Mouse (Mus musculus): Measurements from ENCODE around the gene Pde7b. TPM values are rescaled to one million over a fixed set of nuclear protein-coding genes. Genes with fewer than 3 reads are reported as not detected.

The Pde7b gene
- total RNA-seq, 1 experiment from 2014 or later, result 5.1 TPM

GRCm38 (mm10) chr10:20492216-20492964 lies 232.5 kb downstream of the Pde7b start:
- no peak for ATAC-seq (replicated peaks in 1 of 2; ENCODE audit: insufficient read depth in 1 of 2, low FRiP score in 2 of 2, low TSS enrichment in 1 of 2, low read depth in 1 of 2, poor library complexity in 2 of 2, severe bottlenecking in 2 of 2)

GRCm38 (mm10) chr10:20490775-20491174 lies 234.1 kb downstream of the Pde7b start:
- no peak for ATAC-seq (replicated peaks in 1 of 2; ENCODE audit: insufficient read depth in 1 of 2, low FRiP score in 2 of 2, low TSS enrichment in 1 of 2, low read depth in 1 of 2, poor library complexity in 2 of 2, severe bottlenecking in 2 of 2)

- ATAC-seq (replicated peaks in 1 of 2; ENCODE audit: insufficient read depth in 1 of 2, low FRiP score in 2 of 2, low TSS enrichment in 1 of 2, low read depth in 1 of 2, poor library complexity in 2 of 2, severe bottlenecking in 2 of 2), result no peak
Measured at GRCm38 (mm10) chr10:20490281-20490680, 234.6 kb downstream of the Pde7b start.

- no peak for ATAC-seq (replicated peaks in 1 of 2; ENCODE audit: insufficient read depth in 1 of 2, low FRiP score in 2 of 2, low TSS enrichment in 1 of 2, low read depth in 1 of 2, poor library complexity in 2 of 2, severe bottlenecking in 2 of 2)
Measured at GRCm38 (mm10) chr10:20486461-20487253, 238.2 kb downstream of the Pde7b start.

- no peak for ATAC-seq (replicated peaks in 1 of 2; ENCODE audit: insufficient read depth in 1 of 2, low FRiP score in 2 of 2, low TSS enrichment in 1 of 2, low read depth in 1 of 2, poor library complexity in 2 of 2, severe bottlenecking in 2 of 2)
Measured at GRCm38 (mm10) chr10:20485816-20486215, 239.1 kb downstream of the Pde7b start.

GRCm38 (mm10) chr10:20479481-20479880 lies 245.4 kb downstream of the Pde7b start:
- ATAC-seq (replicated peaks in 1 of 2; ENCODE audit: insufficient read depth in 1 of 2, low FRiP score in 2 of 2, low TSS enrichment in 1 of 2, low read depth in 1 of 2, poor library complexity in 2 of 2, severe bottlenecking in 2 of 2), result no peak

- ATAC-seq (replicated peaks in 1 of 2; ENCODE audit: insufficient read depth in 1 of 2, low FRiP score in 2 of 2, low TSS enrichment in 1 of 2, low read depth in 1 of 2, poor library complexity in 2 of 2, severe bottlenecking in 2 of 2), result no peak
Measured at GRCm38 (mm10) chr10:20478456-20478855, 246.4 kb downstream of the Pde7b start.

- ATAC-seq (replicated peaks in 1 of 2; ENCODE audit: insufficient read depth in 1 of 2, low FRiP score in 2 of 2, low TSS enrichment in 1 of 2, low read depth in 1 of 2, poor library complexity in 2 of 2, severe bottlenecking in 2 of 2), result no peak
Measured at GRCm38 (mm10) chr10:20474831-20475230, 250.0 kb downstream of the Pde7b start.

- ATAC-seq (replicated peaks in 1 of 2; ENCODE audit: insufficient read depth in 1 of 2, low FRiP score in 2 of 2, low TSS enrichment in 1 of 2, low read depth in 1 of 2, poor library complexity in 2 of 2, severe bottlenecking in 2 of 2), result no peak
Measured at GRCm38 (mm10) chr10:20474036-20474435, 250.8 kb downstream of the Pde7b start.

GRCm38 (mm10) chr10:20473505-20473904 lies 251.4 kb downstream of the Pde7b start:
- no peak for ATAC-seq (replicated peaks in 1 of 2; ENCODE audit: insufficient read depth in 1 of 2, low FRiP score in 2 of 2, low TSS enrichment in 1 of 2, low read depth in 1 of 2, poor library complexity in 2 of 2, severe bottlenecking in 2 of 2)

GRCm38 (mm10) chr10:20472007-20472406 lies 252.9 kb downstream of the Pde7b start:
- ATAC-seq (replicated peaks in 1 of 2; ENCODE audit: insufficient read depth in 1 of 2, low FRiP score in 2 of 2, low TSS enrichment in 1 of 2, low read depth in 1 of 2, poor library complexity in 2 of 2, severe bottlenecking in 2 of 2), result peak; percentile 22 to 42; a peak in 1 of 4 replicates

GRCm38 (mm10) chr10:20464631-20465030 lies 260.2 kb downstream of the Pde7b start:
- no peak for ATAC-seq (replicated peaks in 1 of 2; ENCODE audit: insufficient read depth in 1 of 2, low FRiP score in 2 of 2, low TSS enrichment in 1 of 2, low read depth in 1 of 2, poor library complexity in 2 of 2, severe bottlenecking in 2 of 2)

GRCm38 (mm10) chr10:20463941-20464340 lies 260.9 kb downstream of the Pde7b start:
- no peak for ATAC-seq (replicated peaks in 1 of 2; ENCODE audit: insufficient read depth in 1 of 2, low FRiP score in 2 of 2, low TSS enrichment in 1 of 2, low read depth in 1 of 2, poor library complexity in 2 of 2, severe bottlenecking in 2 of 2)

- ATAC-seq (replicated peaks in 1 of 2; ENCODE audit: insufficient read depth in 1 of 2, low FRiP score in 2 of 2, low TSS enrichment in 1 of 2, low read depth in 1 of 2, poor library complexity in 2 of 2, severe bottlenecking in 2 of 2), result peak in 1 of 2 experiments; percentile 17; a peak in 1 of 4 replicates
Measured at GRCm38 (mm10) chr10:20462596-20462995, 262.3 kb downstream of the Pde7b start.

GRCm38 (mm10) chr10:20459657-20460350 lies 265.1 kb downstream of the Pde7b start:
- ATAC-seq (replicated peaks in 1 of 2; ENCODE audit: insufficient read depth in 1 of 2, low FRiP score in 2 of 2, low TSS enrichment in 1 of 2, low read depth in 1 of 2, poor library complexity in 2 of 2, severe bottlenecking in 2 of 2), result no peak; a peak in 1 of 4 replicates

GRCm38 (mm10) chr10:20459160-20459559 lies 265.7 kb downstream of the Pde7b start:
- ATAC-seq (replicated peaks in 1 of 2; ENCODE audit: insufficient read depth in 1 of 2, low FRiP score in 2 of 2, low TSS enrichment in 1 of 2, low read depth in 1 of 2, poor library complexity in 2 of 2, severe bottlenecking in 2 of 2), result no peak

GRCm38 (mm10) chr10:20454387-20455065 lies 270.4 kb downstream of the Pde7b start:
- ATAC-seq (replicated peaks in 1 of 2; ENCODE audit: insufficient read depth in 1 of 2, low FRiP score in 2 of 2, low TSS enrichment in 1 of 2, low read depth in 1 of 2, poor library complexity in 2 of 2, severe bottlenecking in 2 of 2), result no peak
